Mouse (Mus musculus): ENCODE measurements around the gene Fkbp9.

The Fkbp9 gene

GRCm38 (mm10) chr6:56904982-56905381 is 73.1 kb downstream of the Fkbp9 start:
- no peak for DNase-seq (ENCODE audit: low spot score in 2 of 2)

GRCm38 (mm10) chr6:56905486-56905885 is 73.6 kb downstream of the Fkbp9 start:
- no peak for DNase-seq (ENCODE audit: low spot score in 2 of 2)

GRCm38 (mm10) chr6:56906121-56906846 is 74.4 kb downstream of the Fkbp9 start:
- no peak for DNase-seq (ENCODE audit: low spot score in 2 of 2)

- no peak for DNase-seq (ENCODE audit: low spot score in 2 of 2)
Observed at GRCm38 (mm10) chr6:56907973-56908372, 76.1 kb downstream of the Fkbp9 start.

GRCm38 (mm10) chr6:56908397-56908796 is 76.5 kb downstream of the Fkbp9 start:
- no peak for DNase-seq (ENCODE audit: low spot score in 2 of 2)

- DNase-seq (ENCODE audit: low spot score in 2 of 2): peak; percentile 54 to 79
Observed at GRCm38 (mm10) chr6:56908912-56909311, 77.1 kb downstream of the Fkbp9 start.

- DNase-seq (ENCODE audit: low spot score in 2 of 2): no peak
Observed at GRCm38 (mm10) chr6:56910910-56911309, 79.1 kb downstream of the Fkbp9 start.

GRCm38 (mm10) chr6:56913092-56913858 is 81.4 kb downstream of the Fkbp9 start:
- no peak for DNase-seq (ENCODE audit: low spot score in 2 of 2)

GRCm38 (mm10) chr6:56916279-56916678 is 84.4 kb downstream of the Fkbp9 start:
- no peak for DNase-seq (ENCODE audit: low spot score in 2 of 2)

GRCm38 (mm10) chr6:56917578-56918368 is 85.9 kb downstream of the Fkbp9 start:
- no peak for DNase-seq (ENCODE audit: low spot score in 2 of 2)

- no peak for DNase-seq (ENCODE audit: low spot score in 2 of 2)
Observed at GRCm38 (mm10) chr6:56919330-56920044, 87.6 kb downstream of the Fkbp9 start.

GRCm38 (mm10) chr6:56920222-56921092 is 88.6 kb downstream of the Fkbp9 start:
- no peak for DNase-seq (ENCODE audit: low spot score in 2 of 2)

GRCm38 (mm10) chr6:56923331-56923725 is 91.5 kb downstream of the Fkbp9 start:
- DNase-seq (ENCODE audit: low spot score in 2 of 2): no peak

- DNase-seq (ENCODE audit: low spot score in 2 of 2): peak; percentile 91 to 97
Observed at GRCm38 (mm10) chr6:56923726-56924707, 92.2 kb downstream of the Fkbp9 start, which contains the start of the genes Nt5c3 and Vmn1r4. Gene Nt5c3, minus strand, starts transcription at chr6:56923932. Gene Vmn1r4, plus strand, starts transcription at chr6:56924015.

Measured in frontal cortex, postnatal 36 days (tissue).